Mouse (Mus musculus) regulatory T cell (primary cell): ENCODE data around the gene Bend5.

ENCODE experiments used
- in situ Hi-C: fragments of 300-600 bp; cut with MboI, MseI; formaldehyde crosslinking; loops from one replicate; pipeline ENCODE4 v1.15.1; 2025; ENCODE audit warnings: high pct_unique_total_duplicates

Gene Bend5

GRCm38 (mm10) chr4:111485189-111485588, 70.4 kb downstream of the Bend5 start:
- in situ Hi-C loops = no loop called here

- in situ Hi-C loops = no loop called here
These were observed 71.4 kb downstream of the Bend5 start for GRCm38 (mm10) chr4:111486187-111486586.

- in situ Hi-C loops = no loop called here
These were observed 72.5 kb downstream of the Bend5 start for GRCm38 (mm10) chr4:111487233-111487843.

GRCm38 (mm10) chr4:111493750-111494404, 79.1 kb downstream of the Bend5 start:
- in situ Hi-C loops = no loop called here

DNA sequence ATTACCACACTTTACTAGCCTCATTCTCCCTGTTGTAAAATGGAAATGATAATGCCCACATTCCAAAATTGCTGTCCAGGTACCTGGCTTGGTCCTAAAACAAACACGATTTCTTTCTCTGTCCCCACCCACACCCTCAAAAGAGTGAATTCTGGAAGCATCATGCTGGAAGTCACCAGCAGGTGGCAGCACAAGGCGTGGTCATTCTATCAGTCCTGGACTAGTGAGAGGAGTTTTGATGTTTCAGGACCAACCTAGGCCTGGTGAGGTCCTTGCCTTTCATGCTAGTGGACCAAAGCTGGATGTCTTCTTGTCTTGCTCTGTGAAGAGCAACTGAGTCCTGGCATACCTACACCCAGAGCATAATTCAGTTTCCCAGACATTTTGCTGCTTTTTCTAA, 81.1 kb downstream of the Bend5 start:
- in situ Hi-C loops = loop anchor here (5.0 kb wide), 1 partner anchor 89 kb away; no protein-coding TSS in a partner anchor

- in situ Hi-C loops = loop anchor here (5.0 kb wide), 1 partner anchor 91 kb away; no protein-coding TSS in a partner anchor
These were observed 83.9 kb downstream of the Bend5 start for GRCm38 (mm10) chr4:111498751-111499150.

DNA sequence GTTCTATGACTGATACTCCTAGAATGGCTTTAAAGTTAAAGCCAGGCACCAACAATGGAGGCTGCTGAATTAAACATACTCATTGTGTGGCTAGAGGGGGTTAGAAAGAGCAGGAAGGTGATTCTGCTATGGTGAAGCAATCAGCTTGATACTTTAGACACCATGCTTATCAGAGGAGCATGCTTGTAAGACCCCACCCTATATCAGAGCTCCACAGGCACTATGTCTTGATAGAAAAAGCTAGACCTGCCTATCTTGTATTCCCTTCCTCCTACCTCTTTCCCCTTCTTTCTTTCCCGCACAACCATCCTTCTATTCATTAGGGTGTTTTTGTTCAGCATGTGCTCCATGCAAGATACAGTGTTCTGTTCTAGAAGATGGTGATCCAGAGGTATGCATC, 86.6 kb downstream of the Bend5 start:
- in situ Hi-C loops = loop anchor here (5.0 kb wide), 1 partner anchor 179 kb away; no protein-coding TSS in a partner anchor

DNA sequence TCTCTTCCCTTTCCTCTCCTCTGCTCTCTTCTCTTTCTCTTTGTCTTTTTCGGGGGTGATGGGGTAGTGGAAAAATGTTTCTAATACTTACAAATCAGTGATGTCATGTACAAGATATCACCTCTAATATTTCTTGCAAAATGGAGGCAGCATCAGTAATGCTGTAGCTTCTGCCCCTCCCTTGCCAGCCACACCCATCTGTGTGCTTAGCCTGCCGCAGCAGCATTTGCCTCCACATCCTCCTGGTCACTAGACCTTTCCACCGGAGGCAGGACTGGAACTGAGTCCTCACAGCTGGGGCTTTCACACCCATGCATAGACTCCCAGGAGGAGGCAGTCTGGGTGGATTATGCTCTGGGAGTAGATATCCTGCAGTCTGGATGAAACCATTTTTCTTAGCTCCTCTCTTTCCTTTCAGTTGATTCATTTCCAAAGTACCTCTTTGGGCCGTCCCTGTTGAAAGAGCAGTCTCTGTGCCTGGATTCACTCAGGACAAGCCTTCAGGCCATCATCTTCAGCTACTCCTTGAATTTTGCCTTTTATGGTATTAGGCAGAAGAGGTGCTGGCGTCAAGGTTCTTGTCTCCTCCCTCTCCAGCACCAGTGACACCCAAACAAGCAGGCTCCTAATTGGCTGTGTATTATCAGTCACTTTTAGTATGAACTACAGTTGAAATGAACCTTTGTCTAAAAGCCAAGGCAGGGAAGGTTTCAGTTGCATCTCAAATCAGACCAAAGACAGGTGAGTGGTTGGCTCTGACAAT, 88.3 kb downstream of the Bend5 start:
- in situ Hi-C loops = loop anchor here (5.0 kb wide), 1 partner anchor 181 kb away; no protein-coding TSS in a partner anchor

- in situ Hi-C loops = loop anchor here (5.0 kb wide), 1 partner anchor 183 kb away; no protein-coding TSS in a partner anchor
These were observed 90.1 kb downstream of the Bend5 start for GRCm38 (mm10) chr4:111504952-111505351.
